Mouse (Mus musculus) spleen, adult 2 months (tissue): ENCODE results near the gene Dcdc2c. TPM values are rescaled to one million over a fixed set of nuclear protein-coding genes. Genes with fewer than 3 reads are reported as not detected.

Experiments
- DNase-seq, 2 experiments: peaks; one replicate each; pipeline versions ENCODE4 v3.0.0 to v3.0.0-alpha.2; 2012 to 2021; ENCODE audit warnings: low spot score in 2 of 2, low read depth in 1 of 2
- H3K27ac ChIP-seq: fragments of 200-500 bp; 2 replicates; pipeline ENCODE4 v1.5.1; 2012; ENCODE audit warnings: low read length, inconsistent platforms; ENCODE audit not compliant: insufficient read depth
- H3K27me3 ChIP-seq: fragments of 200-500 bp; 2 replicates; pipeline ENCODE4 v1.6.1; 2012; ENCODE audit warnings: mild to moderate bottlenecking, moderate library complexity, low read length, inconsistent platforms; ENCODE audit not compliant: control insufficient read depth, insufficient read depth
- H3K36me3 ChIP-seq: fragments of 200-500 bp; 2 replicates; pipeline ENCODE4 v1.6.1; 2012; ENCODE audit warnings: mild to moderate bottlenecking, low read length, inconsistent platforms; ENCODE audit not compliant: control insufficient read depth, insufficient read depth
- H3K4me1 ChIP-seq: fragments of 200-500 bp; 2 replicates; pipeline ENCODE4 v1.6.1; 2011; ENCODE audit warnings: inconsistent platforms; ENCODE audit not compliant: control insufficient read depth, insufficient read depth, insufficient read length
- H3K4me3 ChIP-seq: fragments of 200-500 bp; 2 replicates; pipeline ENCODE4 v1.5.1; 2011; ENCODE audit warnings: mild to moderate bottlenecking, inconsistent platforms; ENCODE audit not compliant: insufficient read depth, insufficient read length; ENCODE audit errors: extremely low read depth
- CTCF ChIP-seq: fragments of 200-500 bp; IDR thresholded peaks from 2 replicates; pipeline ENCODE4 v1.5.1; 2011; ENCODE audit warnings: mild to moderate bottlenecking, inconsistent platforms; ENCODE audit not compliant: insufficient read depth, insufficient read length, insufficient replicate concordance; ENCODE audit errors: extremely low read depth
- POLR2A ChIP-seq: fragments of 200-500 bp; IDR thresholded peaks from 2 replicates; pipeline ENCODE4 v1.6.1; 2011; ENCODE audit warnings: low read depth, low read length, inconsistent platforms
- WGBS: fragments of 180-500 bp; shearing (Covaris S2); methylation state at CpG from one replicate; pipeline ENCODE4 v1.1.7; 2018; 5-methylcytosine and 5-hydroxymethylcytosine counted together
- polyA plus RNA-seq: library from polyadenylated mRNA; depleted of rRNA; stranded (reverse); fragments of >200 nt; gene quantifications from 2 replicates; pipeline ENCODE4 v1.2.3, GENCODE M21; 2012

Gene Dcdc2c
- polyA plus RNA-seq, 1 experiment = not detected

- Histone ChIP-seq H3K36me3 (no peaks in the 10 kb centered on the region), H3K27me3 (no peaks in the 10 kb centered on the region), H3K4me1 (no peaks in the 10 kb centered on the region), H3K4me3 (no peak overlapping the region), H3K27ac (no peak overlapping the region)
- TF ChIP-seq CTCF (no peak), POLR2A (no peak)
- 59% methylated on average over 18 of the region's 18 CpGs for WGBS
- DNase-seq = no peak
Measured at GRCm38 (mm10) chr12:28551775-28552174, 424 bp downstream of the Dcdc2c start.

GRCm38 (mm10) chr12:28548887-28549286 is 3.3 kb downstream of the Dcdc2c start:
- no peak for DNase-seq
- no peaks in the 10 kb centered on the region for H3K4me1 ChIP-seq
- WGBS = 72% methylated on average over 4 of the region's 4 CpGs
- H3K4me3 ChIP-seq = no peak overlapping the region
- H3K27me3 ChIP-seq = no peaks in the 10 kb centered on the region
- no peaks in the 10 kb centered on the region for H3K36me3 ChIP-seq
- TF ChIP-seq CTCF (no peak), POLR2A (no peak)
- no peak overlapping the region for H3K27ac ChIP-seq

- Histone ChIP-seq H3K36me3 (no peaks in the 10 kb centered on the region), H3K27me3 (no peaks in the 10 kb centered on the region), H3K27ac (no peak overlapping the region), H3K4me3 (no peak overlapping the region), H3K4me1 (no peaks in the 10 kb centered on the region)
- WGBS = 28% methylated on average over 1 of the region's 1 CpGs
- DNase-seq = no peak
- TF ChIP-seq CTCF (no peak), POLR2A (no peak)
Measured at GRCm38 (mm10) chr12:28514264-28514775, 37.9 kb downstream of the Dcdc2c start.

- Histone ChIP-seq H3K4me1 (no peaks in the 10 kb centered on the region), H3K27ac (no peak overlapping the region), H3K27me3 (no peaks in the 10 kb centered on the region), H3K36me3 (no peaks in the 10 kb centered on the region), H3K4me3 (no peak overlapping the region)
- no peak for TF ChIP-seq POLR2A
- 54% methylated on average over 5 of the region's 5 CpGs for WGBS
- DNase-seq = no peak
Measured at GRCm38 (mm10) chr12:28509699-28510280, 42.4 kb downstream of the Dcdc2c start.

GRCm38 (mm10) chr12:28494289-28494688 is 57.9 kb downstream of the Dcdc2c start:
- Histone ChIP-seq H3K27me3 (no peaks in the 10 kb centered on the region), H3K4me3 (no peak overlapping the region), H3K4me1 (no peaks in the 10 kb centered on the region), H3K27ac (no peak overlapping the region), H3K36me3 (no peaks in the 10 kb centered on the region)
- TF ChIP-seq CTCF (no peak), POLR2A (no peak)
- WGBS = 88% methylated on average over 5 of the region's 5 CpGs
- DNase-seq = no peak

GRCm38 (mm10) chr12:28482483-28483160 is 69.6 kb downstream of the Dcdc2c start:
- DNase-seq = no peak
- TF ChIP-seq CTCF (no peak), POLR2A (no peak)
- H3K4me1 ChIP-seq = no peaks in the 10 kb centered on the region
- no peaks in the 10 kb centered on the region for H3K36me3 ChIP-seq
- no peak overlapping the region for H3K27ac ChIP-seq
- no peak overlapping the region for H3K4me3 ChIP-seq
- 81% methylated on average over 10 of the region's 10 CpGs for WGBS
- H3K27me3 ChIP-seq = no peaks in the 10 kb centered on the region

- TF ChIP-seq POLR2A = no peak
- TF ChIP-seq CTCF = no peak
- no peak for DNase-seq
- 80% methylated on average over 2 of the region's 2 CpGs for WGBS
- Histone ChIP-seq H3K4me3 (no peak overlapping the region), H3K27me3 (no peaks in the 10 kb centered on the region), H3K27ac (no peak overlapping the region), H3K4me1 (no peaks in the 10 kb centered on the region), H3K36me3 (no peaks in the 10 kb centered on the region)
Measured at GRCm38 (mm10) chr12:28460951-28461431, 91.2 kb downstream of the Dcdc2c start.
